Mouse (Mus musculus) left cerebral cortex, adult 9 months (tissue): Measurements from ENCODE around the gene Kri1.
"Not testable (repeated sequence)": the region's sequence is repeated elsewhere in the genome, so short reads cannot be mapped to it uniquely, and the experiment has no call there.

ENCODE experiments used
- DNase-seq, 2 experiments: peaks; one replicate each; pipeline ENCODE4 v3.0.0; 2022; ENCODE audit warnings: low spot score in 2 of 2

Kri1 gene

GRCm38 (mm10) chr9:21244428-21245112 lies 43.2 kb downstream of the Kri1 start:
- DNase-seq = peak in 1 of 2 experiments; percentile 44

- no peak for DNase-seq
These were observed 43.8 kb downstream of the Kri1 start for GRCm38 (mm10) chr9:21243826-21244427.

GRCm38 (mm10) chr9:21241343-21241742 lies 46.4 kb downstream of the Kri1 start:
- peak in 1 of 2 experiments; percentile 90 for DNase-seq

- DNase-seq = no peak
These were observed 48.3 kb downstream of the Kri1 start for GRCm38 (mm10) chr9:21239465-21239848.

GRCm38 (mm10) chr9:21238733-21239464 lies 48.9 kb downstream of the Kri1 start, which contains the start of gene Keap1:
Gene Keap1 (minus strand): TSS chr9:21239361.
- peak in 1 of 2 experiments; percentile 66 for DNase-seq

- DNase-seq = no peak
These were observed 49.6 kb downstream of the Kri1 start for GRCm38 (mm10) chr9:21238004-21238732.

GRCm38 (mm10) chr9:21237368-21238003 lies 50.3 kb downstream of the Kri1 start:
- peak in 1 of 2 experiments; percentile 29 for DNase-seq

- DNase-seq = no peak
These were observed 50.8 kb downstream of the Kri1 start for GRCm38 (mm10) chr9:21236991-21237367.

- DNase-seq = no peak
These were observed 52.4 kb downstream of the Kri1 start for GRCm38 (mm10) chr9:21235341-21235740.

- DNase-seq = no peak
These were observed 54.0 kb downstream of the Kri1 start for GRCm38 (mm10) chr9:21233805-21234204.

- no peak for DNase-seq
These were observed 54.4 kb downstream of the Kri1 start for GRCm38 (mm10) chr9:21233366-21233765.

- DNase-seq = no peak
These were observed 54.9 kb downstream of the Kri1 start for GRCm38 (mm10) chr9:21232867-21233266.

- no peak for DNase-seq
These were observed 56.2 kb downstream of the Kri1 start for GRCm38 (mm10) chr9:21231551-21231950.

- no peak for DNase-seq
These were observed 60.4 kb downstream of the Kri1 start for GRCm38 (mm10) chr9:21227342-21227741.

GRCm38 (mm10) chr9:21225415-21225758 lies 62.4 kb downstream of the Kri1 start:
- DNase-seq = no peak

GRCm38 (mm10) chr9:21224576-21225414 lies 63.0 kb downstream of the Kri1 start:
- no peak for DNase-seq

- DNase-seq = no peak
These were observed 63.9 kb downstream of the Kri1 start for GRCm38 (mm10) chr9:21223906-21224305.

- DNase-seq = not testable (repeated sequence)
These were observed 64.3 kb downstream of the Kri1 start for GRCm38 (mm10) chr9:21223490-21223889.
